Mouse (Mus musculus) macrophage (primary cell): ENCODE results near the gene Agxt2. TPM values are rescaled to one million over a fixed set of nuclear protein-coding genes. Genes with fewer than 3 reads are reported as not detected.

Source experiments
- H3K27ac ChIP-seq: fragments of 350-480 bp; formaldehyde crosslinking; 2 replicates; pipeline ENCODE4 v1.9.0; 2021
- H3K36me3 ChIP-seq: fragments of 350-480 bp; formaldehyde crosslinking; 2 replicates; pipeline ENCODE4 v1.9.0; 2021; ENCODE audit errors: inconsistent target
- H3K4me3 ChIP-seq: fragments of 350-480 bp; formaldehyde crosslinking; 2 replicates; pipeline ENCODE4 v1.9.0; 2021; ENCODE audit errors: inconsistent target
- H3K79me2 ChIP-seq: fragments of 350-480 bp; formaldehyde crosslinking; 2 replicates; pipeline ENCODE4 v1.9.0; 2021; ENCODE audit errors: inconsistent target
- WGBS: methylation state at CpG from one replicate; pipeline ENCODE4 v1.1.7; 2026; ENCODE audit warnings: inconsistent platforms; ENCODE audit not compliant: missing documents; 5-methylcytosine and 5-hydroxymethylcytosine counted together
- polyA plus RNA-seq: library from polyadenylated mRNA; stranded (reverse); fragments of 250-400 nt; gene quantifications from 3 replicates; pipeline ENCODE4 v1.2.4, GENCODE M21; 2018; ENCODE audit warnings: inconsistent platforms
- total RNA-seq, 78 experiments: library from RNA; depleted of rRNA; stranded (reverse); fragments of 250-400 nt; gene quantifications; 1 replicate in 9 of 78; 2 replicates in 24 of 78; 3 replicates in 43 of 78; 4 replicates in 2 of 78; pipeline ENCODE4 v1.2.4; 2018; ENCODE audit warnings: inconsistent platforms in 56 of 78

The Agxt2 gene
- not detected for total RNA-seq (2018; cell fraction: chromatin; rRNA removed)
- total RNA-seq (2018; cell fraction: cytosol; rRNA removed) = not detected
- total RNA-seq (2018; cell fraction: nucleus; rRNA removed) = not detected
- not detected in 3 replicates for polyA plus RNA-seq

- H3K36me3 ChIP-seq = no peaks in the 10 kb centered on the region
- H3K27ac ChIP-seq = no peak within 1 kb of the TSS
- WGBS = 82% methylated on average over 9 of the region's 9 CpGs
- no peaks in the 10 kb centered on the region for H3K79me2 ChIP-seq
- no peak within 1 kb of the TSS for H3K4me3 ChIP-seq
Observed at GRCm38 (mm10) chr15:10358039-10358948, at the start of gene Agxt2. TSS of gene Agxt2 (plus strand) at chr15:10358532.

DNA sequence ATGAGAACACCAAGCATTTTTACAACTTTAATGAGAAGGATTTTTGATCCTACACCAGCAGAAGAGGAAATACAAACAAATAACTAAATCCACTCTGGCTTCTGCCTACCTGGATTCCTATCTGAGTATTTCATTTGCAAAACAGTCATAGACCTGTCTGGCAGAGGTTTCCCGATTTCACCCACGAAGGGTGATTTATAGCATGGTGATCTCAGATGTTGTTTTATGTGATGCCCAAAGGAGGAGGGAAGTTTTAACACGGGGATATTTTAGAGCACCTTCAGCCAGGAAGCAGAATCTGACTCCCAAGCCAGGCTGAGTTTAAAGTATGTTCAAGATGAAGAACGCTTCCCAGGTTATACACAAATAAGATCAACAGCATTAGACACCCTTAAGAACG lies 46.5 kb upstream of the Agxt2 start:
- no peak overlapping the region for H3K4me3 ChIP-seq
- H3K27ac ChIP-seq = no peak overlapping the region
- H3K36me3 ChIP-seq = no peaks in the 10 kb centered on the region
- no peaks in the 10 kb centered on the region for H3K79me2 ChIP-seq
- 69% methylated on average over 5 of the region's 5 CpGs for WGBS

DNA sequence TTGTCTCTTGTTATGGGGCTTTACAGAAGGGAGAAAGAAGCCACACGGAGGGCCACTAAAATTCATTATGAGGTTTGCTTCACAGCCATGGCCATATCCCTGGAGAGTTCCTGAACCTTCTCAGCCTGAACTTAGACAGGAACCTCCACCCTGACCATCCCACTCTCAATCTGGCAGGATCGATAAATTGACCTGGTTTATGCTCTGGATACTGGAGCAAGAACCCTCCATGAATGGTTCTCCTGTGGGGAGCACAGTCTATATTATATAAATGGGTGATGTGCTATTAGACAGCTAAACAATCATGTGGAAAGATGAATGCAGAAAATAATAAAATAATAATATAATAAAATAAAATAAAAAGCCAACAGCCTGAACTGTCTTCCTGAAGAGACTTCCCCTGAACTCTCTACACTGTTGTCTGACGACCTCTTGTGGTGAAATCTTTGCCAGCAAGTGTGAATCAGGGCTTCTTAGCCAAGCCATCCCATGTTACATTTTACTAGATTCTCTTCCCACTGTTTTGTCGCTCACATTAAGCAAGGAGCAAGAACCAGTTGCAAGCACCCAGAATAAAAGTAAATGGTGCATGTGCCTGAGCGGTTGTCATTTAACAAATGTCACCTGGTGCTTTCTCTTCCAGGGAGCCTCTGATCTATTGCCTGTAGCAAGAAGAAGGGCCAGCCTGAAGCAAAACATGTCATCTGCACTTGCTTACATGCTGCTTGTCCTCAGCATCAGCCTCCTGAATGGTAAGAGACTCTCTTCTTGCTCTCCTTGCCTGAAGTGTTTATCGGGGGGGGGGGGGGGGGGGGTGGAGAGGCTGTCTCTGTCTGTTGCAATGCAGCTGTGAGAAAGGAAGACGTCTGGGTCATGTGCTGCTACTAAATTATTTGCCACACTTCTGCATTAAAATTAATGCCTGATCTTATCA lies 44.5 kb upstream of the Agxt2 start:
- no peak overlapping the region for H3K4me3 ChIP-seq
- no peaks in the 10 kb centered on the region for H3K79me2 ChIP-seq
- 52% methylated on average over 6 of the region's 7 CpGs for WGBS
- H3K27ac ChIP-seq = no peak overlapping the region
- no peaks in the 10 kb centered on the region for H3K36me3 ChIP-seq

GRCm38 (mm10) chr15:10325080-10325479 lies 33.3 kb upstream of the Agxt2 start, which contains the start of gene Gm21973:
TSS of gene Gm21973 (plus strand) at chr15:10325380.
- no peaks in the 10 kb centered on the region for H3K79me2 ChIP-seq
- H3K4me3 ChIP-seq = no peak within 1 kb of the TSS
- H3K27ac ChIP-seq = no peak within 1 kb of the TSS
- no peaks in the 10 kb centered on the region for H3K36me3 ChIP-seq
- WGBS = 94% methylated on average over 2 of the region's 2 CpGs

DNA sequence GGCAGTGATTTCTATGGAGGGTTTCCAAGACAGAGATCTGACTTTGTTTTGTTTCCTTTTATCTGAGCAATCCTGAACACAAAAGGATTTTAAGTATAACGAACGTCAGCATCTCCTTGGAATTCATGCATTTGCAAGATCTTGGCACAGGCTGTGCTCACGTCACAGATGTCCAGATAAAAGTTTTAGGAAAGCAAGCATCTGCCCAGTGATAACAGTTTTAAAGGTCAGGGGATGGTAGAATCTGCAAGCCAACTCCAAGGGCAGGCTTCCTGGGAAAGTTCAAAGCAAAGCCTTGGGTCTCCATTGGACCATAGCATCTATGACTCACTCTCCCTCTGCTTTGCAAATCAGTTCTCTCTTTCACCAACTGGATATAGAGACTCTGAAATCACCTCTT lies 27.7 kb upstream of the Agxt2 start:
- Histone ChIP-seq H3K4me3 (no peak overlapping the region), H3K36me3 (no peaks in the 10 kb centered on the region), H3K27ac (no peak overlapping the region), H3K79me2 (no peaks in the 10 kb centered on the region)
- whole genome bisulfite sequencing = 79% methylated on average over 3 of the region's 3 CpGs

DNA sequence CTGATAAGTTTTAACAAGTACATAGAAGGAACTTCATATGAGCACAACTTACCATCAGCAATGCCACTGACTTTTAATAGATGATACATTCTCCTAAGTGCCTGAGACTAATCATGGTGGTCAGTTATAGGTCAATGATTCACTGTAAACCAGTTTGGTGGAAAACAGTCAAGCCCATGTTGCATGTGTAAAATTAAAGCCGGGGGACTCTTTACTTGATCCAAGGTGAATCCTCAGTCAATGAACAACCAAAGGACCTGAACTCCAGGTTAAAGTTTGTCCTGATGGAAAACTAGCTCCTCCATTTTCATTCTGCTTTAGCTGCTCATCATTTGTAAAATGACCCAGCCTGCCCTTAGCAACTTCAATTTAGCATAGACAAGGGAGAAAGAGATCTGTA lies 25.8 kb upstream of the Agxt2 start:
- Histone ChIP-seq H3K36me3 (no peaks in the 10 kb centered on the region), H3K4me3 (no peak overlapping the region), H3K27ac (no peak overlapping the region), H3K79me2 (no peaks in the 10 kb centered on the region)
- WGBS = 86% methylated on average over 1 of the region's 1 CpGs

GRCm38 (mm10) chr15:10338606-10339005 lies 19.7 kb upstream of the Agxt2 start:
- no peak overlapping the region for H3K27ac ChIP-seq
- H3K36me3 ChIP-seq = no peaks in the 10 kb centered on the region
- H3K4me3 ChIP-seq = no peak overlapping the region
- WGBS = 89% methylated on average over 3 of the region's 3 CpGs
- H3K79me2 ChIP-seq = no peaks in the 10 kb centered on the region

DNA sequence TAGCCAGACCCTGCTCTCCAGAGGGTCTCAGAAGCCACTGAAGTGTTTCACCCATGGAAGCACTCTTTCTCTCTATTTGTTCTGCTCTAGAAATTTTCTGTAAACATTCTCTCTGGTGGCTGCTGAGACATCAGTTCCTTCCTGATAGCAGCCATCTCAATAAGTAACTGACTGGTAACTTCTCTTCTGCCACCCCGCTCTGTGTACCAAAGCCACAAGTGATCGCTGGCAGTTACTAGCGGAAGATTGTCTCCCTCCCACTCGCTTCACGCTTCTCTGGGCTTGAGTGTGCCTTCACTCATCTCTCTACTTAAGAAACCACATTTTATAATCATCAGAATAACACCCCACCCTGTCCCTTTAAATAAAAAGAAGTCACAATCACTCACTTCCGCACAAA lies 11.3 kb upstream of the Agxt2 start:
- H3K36me3 ChIP-seq = no peaks in the 10 kb centered on the region
- no peaks in the 10 kb centered on the region for H3K79me2 ChIP-seq
- H3K4me3 ChIP-seq = no peak overlapping the region
- 75% methylated on average over 6 of the region's 6 CpGs for WGBS
- no peak overlapping the region for H3K27ac ChIP-seq

GRCm38 (mm10) chr15:10366331-10366730 lies 8.0 kb downstream of the Agxt2 start:
- Histone ChIP-seq H3K79me2 (no peaks in the 10 kb centered on the region), H3K27ac (no peak overlapping the region), H3K36me3 (no peaks in the 10 kb centered on the region), H3K4me3 (no peak overlapping the region)
- 84% methylated on average over 2 of the region's 2 CpGs for WGBS

GRCm38 (mm10) chr15:10375404-10375803 lies 17.1 kb downstream of the Agxt2 start:
- H3K27ac ChIP-seq = no peak overlapping the region

GRCm38 (mm10) chr15:10378338-10378959 lies 20.1 kb downstream of the Agxt2 start:
- no peak overlapping the region for H3K4me3 ChIP-seq
- H3K36me3 ChIP-seq = no peaks in the 10 kb centered on the region
- H3K27ac ChIP-seq = no peak overlapping the region
- 81% methylated on average over 4 of the region's 4 CpGs for WGBS
- H3K79me2 ChIP-seq = no peaks in the 10 kb centered on the region

More at GRCm38 (mm10) chr15:10375404-10375803, 17.1 kb downstream of the Agxt2 start:
- Histone ChIP-seq H3K36me3 (no peaks in the 10 kb centered on the region), H3K4me3 (no peak overlapping the region), H3K79me2 (no peaks in the 10 kb centered on the region)
- 95% methylated on average over 3 of the region's 3 CpGs for WGBS

- no peak overlapping the region for H3K27ac ChIP-seq
- 95% methylated on average over 3 of the region's 3 CpGs for WGBS
Observed at GRCm38 (mm10) chr15:10379757-10380458, 21.6 kb downstream of the Agxt2 start.

GRCm38 (mm10) chr15:10387263-10387662 lies 28.9 kb downstream of the Agxt2 start:
- 83% methylated on average over 2 of the region's 2 CpGs for WGBS
- H3K4me3 ChIP-seq = no peak overlapping the region

More at GRCm38 (mm10) chr15:10379757-10380458, 21.6 kb downstream of the Agxt2 start:
- Histone ChIP-seq H3K79me2 (no peaks in the 10 kb centered on the region), H3K36me3 (no peaks in the 10 kb centered on the region), H3K4me3 (no peak overlapping the region)

GRCm38 (mm10) chr15:10399795-10400194 lies 41.5 kb downstream of the Agxt2 start:
- 80% methylated on average over 2 of the region's 2 CpGs for WGBS
- no peaks in the 10 kb centered on the region for H3K79me2 ChIP-seq
- no peak overlapping the region for H3K4me3 ChIP-seq
- no peak overlapping the region for H3K27ac ChIP-seq
- H3K36me3 ChIP-seq = no peaks in the 10 kb centered on the region

More at GRCm38 (mm10) chr15:10387263-10387662, 28.9 kb downstream of the Agxt2 start:
- Histone ChIP-seq H3K79me2 (no peaks in the 10 kb centered on the region), H3K27ac (no peak overlapping the region), H3K36me3 (no peaks in the 10 kb centered on the region)
